Comparison of ENCODE assay signal across 7 mouse cellular contexts in genomic region chr15:100637661-100638060, GRCm38 (mm10). TPM values are rescaled to one million over a fixed set of nuclear protein-coding genes. Genes with fewer than 3 reads are reported as not detected.
A peak's percentile ranks its signal among the peaks of the same experiment; 100 is the strongest.
DNase-seq lines count a peak whose midpoint lies in the region; ATAC-seq lines count a peak whose summit lies in the region.

No protein-coding gene starts in this region.

- no peak for ATAC-seq in heart, embryonic 12.5 days (ENCODE audit: insufficient number of reproducible peaks, low FRiP score)

- peak; percentile 72 for DNase-seq in CD4-positive, CD25-positive, alpha-beta regulatory T cell, adult 2 months (ENCODE audit: low read depth, low spot score)
- DNase-seq in ES-CJ7 (ENCODE audit: low read depth, low spot score) (peak; percentile 46), liver (peak; percentile 24)
- peak; percentile 26 for DNase-seq in neural tube, embryonic 10.5 days (ENCODE audit: extremely low spot score, low spot score)
- DNase-seq in gastrocnemius, postnatal 25 days, result no peak
- no peak for DNase-seq in left cerebral cortex, postnatal 36 days (ENCODE audit: low spot score in 2 of 2)

- intact Hi-C loops in left cerebral cortex, postnatal 36 days (cut with DNase I), result no loop called here

- H3K9ac ChIP-seq in heart, embryonic 12.5 days, result no peak overlapping the region

- H3K27me3 ChIP-seq in heart, embryonic 12.5 days (replicated peaks), result peaks cover 38% of the 10 kb centered on the region

- H3K36me3 ChIP-seq in heart, embryonic 12.5 days, result no peaks in the 10 kb centered on the region

- H3K4me1 ChIP-seq in heart, embryonic 12.5 days (replicated peaks), result peaks cover 34% of the 10 kb centered on the region

- peak overlapping the region; percentile 93 for H3K4me2 ChIP-seq in heart, embryonic 12.5 days

- no peak overlapping the region for H3K4me3 ChIP-seq in heart, embryonic 12.5 days

- no peak overlapping the region for H3K27ac ChIP-seq in heart, embryonic 12.5 days (ENCODE audit: poor library complexity, severe bottlenecking)

- 14% methylated on average over 6 of the region's 6 CpGs for WGBS in heart, embryonic 12.5 days

- H3K9me3 ChIP-seq in heart, embryonic 12.5 days (replicated peaks), result no peaks in the 10 kb centered on the region

RNA-seq across cellular contexts. Expression of gene Smagp, which starts 0.9 kb away (rescaled TPM):
- 15.0 and 18.0 TPM in 2 replicates for polyA plus RNA-seq in heart, embryonic 12.5 days (2016; fragmentation: Nextera tagmentation; extraction: Ambion mirVana)
- 1 to 10 TPM; 2.5 to 3.0 TPM for total RNA-seq in gastrocnemius, postnatal 25 days (2021)
- 1 to 10 TPM; 1.8 to 1.9 TPM for total RNA-seq in left cerebral cortex, postnatal 36 days (2021)

RNA-seq across cellular contexts. Expression of gene Dazap2, which starts 22.5 kb away (rescaled TPM):
- polyA plus RNA-seq in heart, embryonic 12.5 days (2016; fragmentation: Nextera tagmentation; extraction: Ambion mirVana), result 193 and 200 TPM in 2 replicates
- 10 to 100 TPM; 51.9 to 55.1 TPM for total RNA-seq in gastrocnemius, postnatal 25 days (2021)
- total RNA-seq in left cerebral cortex, postnatal 36 days (2021), result 100 to 1,000 TPM; 106 to 120 TPM

RNA-seq across cellular contexts. Expression of gene Bin2, which starts 31.7 kb away (rescaled TPM):
- polyA plus RNA-seq in heart, embryonic 12.5 days (2016; fragmentation: Nextera tagmentation; extraction: Ambion mirVana), result 3.7 and 6.3 TPM in 2 replicates
- under 1 TPM in 1 of 2 experiments, not detected in 1; 0.61 TPM for total RNA-seq in gastrocnemius, postnatal 25 days (2021)
- 1 to 10 TPM; 4.5 to 6.2 TPM for total RNA-seq in left cerebral cortex, postnatal 36 days (2021)

RNA-seq across cellular contexts. Expression of gene Pou6f1, which starts 37.9 kb away (rescaled TPM):
- polyA plus RNA-seq in heart, embryonic 12.5 days (2016; fragmentation: Nextera tagmentation; extraction: Ambion mirVana), result 4.7 and 5.4 TPM in 2 replicates
- 10 to 100 TPM; 12.3 to 12.5 TPM for total RNA-seq in gastrocnemius, postnatal 25 days (2021)
- total RNA-seq in left cerebral cortex, postnatal 36 days (2021), result 100 to 1,000 TPM; 128 to 140 TPM

RNA-seq across cellular contexts. Expression of gene Cela1, which starts 50.1 kb away (rescaled TPM):
- 1.4 and 1.6 TPM in 2 replicates for polyA plus RNA-seq in heart, embryonic 12.5 days (2016; fragmentation: Nextera tagmentation; extraction: Ambion mirVana)
- total RNA-seq in gastrocnemius, postnatal 25 days (2021), result not detected
- total RNA-seq in left cerebral cortex, postnatal 36 days (2021), result 1 to 10 TPM; 3.6 to 4.4 TPM

Comparison
In these comparisons a context has a peak if more than half of its experiments do, and no peak if none do; other contexts are left out.
1. DNase-seq: peak in CD4-positive, CD25-positive, alpha-beta regulatory T cell, adult 2 months (single experiment), ES-CJ7 (single experiment), liver (single experiment) and neural tube, embryonic 10.5 days (single experiment); none in gastrocnemius, postnatal 25 days (single experiment) and left cerebral cortex, postnatal 36 days (0 of 2).